Mouse (Mus musculus): ENCODE results near the gene Pla2g15. TPM values are rescaled to one million over a fixed set of nuclear protein-coding genes. Genes with fewer than 3 reads are reported as not detected.
"Not testable (repeated sequence)": the region's sequence is repeated elsewhere in the genome, so short reads cannot be mapped to it uniquely, and the experiment has no call there.

Gene Pla2g15
- polyA plus RNA-seq, 1 experiment from 2014 or later, result 6.6 TPM

GRCm38 (mm10) chr8:106194062-106194461 lies 43.9 kb downstream of the Pla2g15 start:
- H3K36me3 ChIP-seq (replicated peaks; ENCODE audit: control insufficient read depth, insufficient read depth, low read depth, low read length), result 0 out of 2 replicates have a peak, but pooled peaks cover 2% of the 10 kb centered on the region
- H3K27ac ChIP-seq (replicated peaks; ENCODE audit: low read depth, low read length), result no peak overlapping the region
- no peak overlapping the region for H3K4me2 ChIP-seq (ENCODE audit: low read depth, low read length)
- no peaks in the 10 kb centered on the region for H3K27me3 ChIP-seq (ENCODE audit: control insufficient read depth, insufficient read depth, low read length)
- H3K9me3 ChIP-seq (replicated peaks; ENCODE audit: control insufficient read depth, low read length), result no peaks in the 10 kb centered on the region
- no peak overlapping the region for H3K4me3 ChIP-seq (ENCODE audit: low read depth, low read length)
- no peak overlapping the region for H3K9ac ChIP-seq (replicated peaks; ENCODE audit: low read length)
- ATAC-seq (replicated peaks; ENCODE audit: insufficient number of reproducible peaks, low FRiP score, low TSS enrichment, low read depth), result no peak
- 86% methylated on average over 5 of the region's 5 CpGs for WGBS
- H3K4me1 ChIP-seq (ENCODE audit: control insufficient read depth, insufficient read depth, low read length), result no peaks in the 10 kb centered on the region
- DNase-seq (ENCODE audit: low spot score), result no peak

- 26% methylated on average over 1 of the region's 1 CpGs for WGBS
Observed at GRCm38 (mm10) chr8:106198741-106199140, 48.5 kb downstream of the Pla2g15 start.

GRCm38 (mm10) chr8:106199596-106199995 lies 49.4 kb downstream of the Pla2g15 start:
- ATAC-seq (replicated peaks; ENCODE audit: insufficient number of reproducible peaks, low FRiP score, low TSS enrichment, low read depth); DNase-seq (ENCODE audit: low spot score); H3K36me3 ChIP-seq (replicated peaks; ENCODE audit: control insufficient read depth, insufficient read depth, low read depth, low read length); H3K4me1 ChIP-seq (ENCODE audit: control insufficient read depth, insufficient read depth, low read length); H3K27ac ChIP-seq (replicated peaks; ENCODE audit: low read depth, low read length); H3K9me3 ChIP-seq (replicated peaks; ENCODE audit: control insufficient read depth, low read length); H3K4me2 ChIP-seq (ENCODE audit: low read depth, low read length); H3K4me3 ChIP-seq (ENCODE audit: low read depth, low read length); H3K27me3 ChIP-seq (ENCODE audit: control insufficient read depth, insufficient read depth, low read length); H3K9ac ChIP-seq (replicated peaks; ENCODE audit: low read length): not testable (repeated sequence)
- 91% methylated on average over 3 of the region's 3 CpGs for WGBS

More at GRCm38 (mm10) chr8:106198741-106199140, 48.5 kb downstream of the Pla2g15 start:
- no peak for ATAC-seq (replicated peaks; ENCODE audit: insufficient number of reproducible peaks, low FRiP score, low TSS enrichment, low read depth)
- Histone ChIP-seq H3K9ac (replicated peaks; ENCODE audit: low read length) (no peak overlapping the region), H3K9me3 (replicated peaks; ENCODE audit: control insufficient read depth, low read length) (no peaks in the 10 kb centered on the region), H3K4me1 (ENCODE audit: control insufficient read depth, insufficient read depth, low read length) (no peaks in the 10 kb centered on the region), H3K27ac (replicated peaks; ENCODE audit: low read depth, low read length) (no peak overlapping the region), H3K4me2 (ENCODE audit: low read depth, low read length) (no peak overlapping the region), H3K27me3 (ENCODE audit: control insufficient read depth, insufficient read depth, low read length) (no peaks in the 10 kb centered on the region), H3K4me3 (ENCODE audit: low read depth, low read length) (no peak overlapping the region), H3K36me3 (replicated peaks; ENCODE audit: control insufficient read depth, insufficient read depth, low read depth, low read length) (peaks cover 5% of the 10 kb centered on the region)
- peak; percentile 60 for DNase-seq (ENCODE audit: low spot score)

GRCm38 (mm10) chr8:106210035-106210731 lies 60.0 kb downstream of the Pla2g15 start:
- H3K4me3 ChIP-seq (ENCODE audit: low read depth, low read length), result peak overlapping the region; percentile 78
- H3K36me3 ChIP-seq (replicated peaks; ENCODE audit: control insufficient read depth, insufficient read depth, low read depth, low read length), result peaks cover 6% of the 10 kb centered on the region
- under 1% methylated on average over 35 of the region's 35 CpGs for WGBS
- H3K4me1 ChIP-seq (ENCODE audit: control insufficient read depth, insufficient read depth, low read length), result no peaks in the 10 kb centered on the region
- H3K9ac ChIP-seq (replicated peaks; ENCODE audit: low read length), result peak overlapping the region; percentile 94
- H3K27me3 ChIP-seq (ENCODE audit: control insufficient read depth, insufficient read depth, low read length), result no peaks in the 10 kb centered on the region
- H3K27ac ChIP-seq (replicated peaks; ENCODE audit: low read depth, low read length), result peak overlapping the region; percentile 81
- H3K9me3 ChIP-seq (replicated peaks; ENCODE audit: control insufficient read depth, low read length), result no peaks in the 10 kb centered on the region
- peak overlapping the region; percentile 41 for H3K4me2 ChIP-seq (ENCODE audit: low read depth, low read length)
- DNase-seq (ENCODE audit: low spot score) (peak; percentile 20), ATAC-seq (replicated peaks; ENCODE audit: insufficient number of reproducible peaks, low FRiP score, low TSS enrichment, low read depth) (peak; percentile 66)

GRCm38 (mm10) chr8:106210821-106211345 lies 60.7 kb downstream of the Pla2g15 start, which contains the start of the genes Slc7a6os and Prmt7:
Gene Slc7a6os, minus strand, starts transcription at chr8:106210935.
Gene Prmt7, plus strand, starts transcription at chr8:106210936.
- Histone ChIP-seq H3K27me3 (ENCODE audit: control insufficient read depth, insufficient read depth, low read length) (no peaks in the 10 kb centered on the region), H3K9ac (replicated peaks; ENCODE audit: low read length) (peak within 1 kb of the TSS; percentile 94), H3K36me3 (replicated peaks; ENCODE audit: control insufficient read depth, insufficient read depth, low read depth, low read length) (peaks cover 2% of the 10 kb centered on the region), H3K4me3 (ENCODE audit: low read depth, low read length) (peak within 1 kb of the TSS; percentile 78), H3K27ac (replicated peaks; ENCODE audit: low read depth, low read length) (peak within 1 kb of the TSS; percentile 81), H3K4me2 (ENCODE audit: low read depth, low read length) (peak within 1 kb of the TSS; percentile 41), H3K4me1 (ENCODE audit: control insufficient read depth, insufficient read depth, low read length) (no peaks in the 10 kb centered on the region), H3K9me3 (replicated peaks; ENCODE audit: control insufficient read depth, low read length) (no peaks in the 10 kb centered on the region)
- WGBS, result under 1% methylated on average over 52 of the region's 52 CpGs
- peak; percentile 96 for DNase-seq (ENCODE audit: low spot score)
- ATAC-seq (replicated peaks; ENCODE audit: insufficient number of reproducible peaks, low FRiP score, low TSS enrichment, low read depth), result peak; percentile 98

- Histone ChIP-seq H3K9ac (replicated peaks; ENCODE audit: low read length) (peak overlapping the region; percentile 94), H3K4me2 (ENCODE audit: low read depth, low read length) (peak overlapping the region; percentile 41), H3K4me1 (ENCODE audit: control insufficient read depth, insufficient read depth, low read length) (no peaks in the 10 kb centered on the region), H3K27ac (replicated peaks; ENCODE audit: low read depth, low read length) (peak overlapping the region; percentile 81; the same call in 1 of the 2 replicates), H3K36me3 (replicated peaks; ENCODE audit: control insufficient read depth, insufficient read depth, low read depth, low read length) (peaks cover 2% of the 10 kb centered on the region), H3K4me3 (ENCODE audit: low read depth, low read length) (peak overlapping the region; percentile 78), H3K27me3 (ENCODE audit: control insufficient read depth, insufficient read depth, low read length) (no peaks in the 10 kb centered on the region), H3K9me3 (replicated peaks; ENCODE audit: control insufficient read depth, low read length) (no peaks in the 10 kb centered on the region)
- 6% methylated on average over 13 of the region's 13 CpGs for WGBS
- DNase-seq (ENCODE audit: low spot score), result no peak
- no peak for ATAC-seq (replicated peaks; ENCODE audit: insufficient number of reproducible peaks, low FRiP score, low TSS enrichment, low read depth)
Observed at GRCm38 (mm10) chr8:106211421-106211820, 61.2 kb downstream of the Pla2g15 start.

GRCm38 (mm10) chr8:106213959-106214358 lies 63.8 kb downstream of the Pla2g15 start:
- no peaks in the 10 kb centered on the region for H3K27me3 ChIP-seq (ENCODE audit: control insufficient read depth, insufficient read depth, low read length)
- 90% methylated on average over 3 of the region's 3 CpGs for WGBS
- no peaks in the 10 kb centered on the region for H3K9me3 ChIP-seq (replicated peaks; ENCODE audit: control insufficient read depth, low read length)
- no peaks in the 10 kb centered on the region for H3K4me1 ChIP-seq (ENCODE audit: control insufficient read depth, insufficient read depth, low read length)
- DNase-seq (ENCODE audit: low spot score) (no peak), ATAC-seq (replicated peaks; ENCODE audit: insufficient number of reproducible peaks, low FRiP score, low TSS enrichment, low read depth) (no peak)
- H3K36me3 ChIP-seq (replicated peaks; ENCODE audit: control insufficient read depth, insufficient read depth, low read depth, low read length), result peaks cover 2% of the 10 kb centered on the region; the same call in 1 of the 2 replicates
- no peak overlapping the region for H3K27ac ChIP-seq (replicated peaks; ENCODE audit: low read depth, low read length)
- H3K4me2 ChIP-seq (ENCODE audit: low read depth, low read length), result no peak overlapping the region
- H3K9ac ChIP-seq (replicated peaks; ENCODE audit: low read length), result no peak overlapping the region
- H3K4me3 ChIP-seq (ENCODE audit: low read depth, low read length), result no peak overlapping the region

Data from embryonic facial prominence, embryonic 11.5 days (tissue).